Mouse (Mus musculus) lung, postnatal 0 days (tissue): ENCODE measurements around the gene Olfr222.

ENCODE experiments used
- CTCF ChIP-seq: IDR thresholded peaks from 2 replicates; pipeline ENCODE4 v1.5.1; 2016; ENCODE audit warnings: antibody characterized with exemption, mild to moderate bottlenecking
- EP300 ChIP-seq: IDR thresholded peaks from 2 replicates; pipeline ENCODE4 v1.6.1; 2016; ENCODE audit warnings: antibody characterized with exemption, mild to moderate bottlenecking, control low read depth

- TF ChIP-seq EP300 (no peak), CTCF (peak; percentile 15; the same call in 1 of the 2 replicates)
Observed at GRCm38 (mm10) chr11:59524150-59524549, 51.9 kb downstream of the Olfr222 start.
